Mouse (Mus musculus): Measurements from ENCODE around the gene Ppp1r3f. TPM values are rescaled to one million over a fixed set of nuclear protein-coding genes. Genes with fewer than 3 reads are reported as not detected.

Gene Ppp1r3f
- polyA plus RNA-seq, 1 experiment from 2014 or later, result 1.4 TPM

DNA sequence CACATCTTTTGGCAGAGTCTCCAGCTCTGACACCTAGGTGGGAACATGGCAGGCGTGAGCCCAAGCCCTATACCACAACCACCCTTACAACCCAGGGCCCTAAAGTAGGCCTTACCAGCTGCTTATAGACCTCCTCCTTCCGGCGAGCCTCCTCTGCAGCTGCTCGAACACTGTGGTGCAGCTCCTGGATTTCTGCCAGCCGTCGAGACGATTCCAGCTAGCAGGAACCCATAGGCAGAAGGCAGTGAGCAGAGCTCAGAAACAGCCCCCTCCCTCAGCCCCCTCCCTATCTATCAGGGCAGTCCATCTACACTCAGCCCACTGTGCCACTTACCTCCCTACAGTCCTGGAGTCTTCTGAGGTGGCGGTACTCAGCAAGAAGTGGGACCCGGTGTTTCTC is 21.3 kb upstream of the Ppp1r3f start:
- ATAC-seq (replicated peaks; ENCODE audit: low FRiP score), result no peak
- Histone ChIP-seq H3K4me1 (replicated peaks; ENCODE audit: control insufficient read depth, insufficient read depth, low read length) (no peaks in the 10 kb centered on the region), H3K9ac (ENCODE audit: low read depth, low read length) (no peak overlapping the region), H3K4me2 (no peak overlapping the region), H3K9me3 (ENCODE audit: control insufficient read depth, low read length) (no peaks in the 10 kb centered on the region), H3K36me3 (ENCODE audit: control insufficient read depth, insufficient read depth, low read length) (peaks cover 4% of the 10 kb centered on the region; the same call in 1 of the 2 replicates), H3K4me3 (ENCODE audit: low read depth, low read length) (no peak overlapping the region), H3K27ac (ENCODE audit: low read depth, low read length) (no peak overlapping the region), H3K27me3 (replicated peaks; ENCODE audit: control insufficient read depth, insufficient read depth, low read length) (no peaks in the 10 kb centered on the region)
- WGBS, result 84% methylated on average over 9 of the region's 9 CpGs
- no peak for DNase-seq (ENCODE audit: low spot score)

- Histone ChIP-seq H3K27me3 (replicated peaks; ENCODE audit: control insufficient read depth, insufficient read depth, low read length) (no peaks in the 10 kb centered on the region), H3K9me3 (ENCODE audit: control insufficient read depth, low read length) (no peaks in the 10 kb centered on the region), H3K27ac (ENCODE audit: low read depth, low read length) (no peak overlapping the region), H3K4me3 (ENCODE audit: low read depth, low read length) (no peak overlapping the region), H3K36me3 (ENCODE audit: control insufficient read depth, insufficient read depth, low read length) (no peaks in the 10 kb centered on the region), H3K4me2 (no peak overlapping the region), H3K4me1 (replicated peaks; ENCODE audit: control insufficient read depth, insufficient read depth, low read length) (no peaks in the 10 kb centered on the region), H3K9ac (ENCODE audit: low read depth, low read length) (no peak overlapping the region)
- WGBS, result 82% methylated on average over 5 of the region's 5 CpGs
- ATAC-seq (replicated peaks; ENCODE audit: low FRiP score) (no peak), DNase-seq (ENCODE audit: low spot score) (no peak)
Measured at GRCm38 (mm10) chrX:7586356-7586755, 12.3 kb upstream of the Ppp1r3f start.

GRCm38 (mm10) chrX:7583881-7584280 is 9.8 kb upstream of the Ppp1r3f start:
- H3K27ac ChIP-seq (ENCODE audit: low read depth, low read length), result no peak overlapping the region
- ATAC-seq (replicated peaks; ENCODE audit: low FRiP score) (no peak), DNase-seq (ENCODE audit: low spot score) (no peak)
- H3K4me3 ChIP-seq (ENCODE audit: low read depth, low read length), result no peak overlapping the region
- no peak overlapping the region for H3K9ac ChIP-seq (ENCODE audit: low read depth, low read length)
- H3K27me3 ChIP-seq (replicated peaks; ENCODE audit: control insufficient read depth, insufficient read depth, low read length), result no peaks in the 10 kb centered on the region
- no peak overlapping the region for H3K4me2 ChIP-seq
- no peaks in the 10 kb centered on the region for H3K4me1 ChIP-seq (replicated peaks; ENCODE audit: control insufficient read depth, insufficient read depth, low read length)
- WGBS, result 93% methylated on average over 11 of the region's 11 CpGs
- no peaks in the 10 kb centered on the region for H3K9me3 ChIP-seq (ENCODE audit: control insufficient read depth, low read length)
- H3K36me3 ChIP-seq (ENCODE audit: control insufficient read depth, insufficient read depth, low read length), result no peaks in the 10 kb centered on the region

DNA sequence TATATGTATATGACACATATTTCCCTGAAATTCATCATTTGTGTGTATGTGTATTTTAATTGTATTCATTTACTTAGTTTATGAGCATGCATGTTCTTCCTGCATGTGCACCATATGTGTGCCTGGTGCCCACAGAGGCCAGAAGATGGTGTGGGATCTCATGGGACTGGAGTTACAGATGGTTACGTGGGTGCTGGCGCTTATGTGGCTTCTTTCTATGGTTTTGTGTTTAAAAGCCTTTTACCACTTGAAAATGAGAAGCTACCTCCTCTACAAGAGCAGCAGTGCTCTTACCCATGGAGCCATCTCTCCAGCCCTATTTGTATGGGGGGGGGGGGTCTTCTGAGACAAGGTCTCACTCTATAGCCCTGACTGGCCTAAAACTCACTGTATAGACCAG is 7.1 kb upstream of the Ppp1r3f start:
- no peaks in the 10 kb centered on the region for H3K4me1 ChIP-seq (replicated peaks; ENCODE audit: control insufficient read depth, insufficient read depth, low read length)
- no peak overlapping the region for H3K27ac ChIP-seq (ENCODE audit: low read depth, low read length)
- ATAC-seq (replicated peaks; ENCODE audit: low FRiP score) (no peak), DNase-seq (ENCODE audit: low spot score) (no peak)
- WGBS, result 79% methylated on average over 2 of the region's 2 CpGs
- H3K4me3 ChIP-seq (ENCODE audit: low read depth, low read length), result no peak overlapping the region
- H3K27me3 ChIP-seq (replicated peaks; ENCODE audit: control insufficient read depth, insufficient read depth, low read length), result no peaks in the 10 kb centered on the region
- H3K4me2 ChIP-seq, result no peak overlapping the region
- no peaks in the 10 kb centered on the region for H3K9me3 ChIP-seq (ENCODE audit: control insufficient read depth, low read length)
- H3K36me3 ChIP-seq (ENCODE audit: control insufficient read depth, insufficient read depth, low read length), result no peaks in the 10 kb centered on the region
- H3K9ac ChIP-seq (ENCODE audit: low read depth, low read length), result no peak overlapping the region

DNA sequence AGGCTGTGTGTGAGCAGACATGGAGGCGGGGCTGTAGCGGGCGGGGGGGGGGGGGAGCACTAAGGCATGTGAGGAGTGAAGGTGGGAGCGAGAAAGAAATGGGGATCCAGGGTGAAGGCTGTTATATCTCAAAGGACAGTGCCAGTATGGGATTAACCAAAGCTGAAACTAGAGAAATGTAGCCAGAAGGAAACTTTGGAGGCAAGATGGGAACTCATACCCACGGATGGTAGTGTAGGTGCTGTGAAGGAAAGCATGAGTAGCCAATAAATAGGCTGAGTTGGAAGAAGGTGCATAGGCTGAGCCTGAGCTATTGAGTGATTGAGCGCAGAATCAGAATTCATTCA is 775 bp upstream of the Ppp1r3f start:
- H3K36me3 ChIP-seq (ENCODE audit: control insufficient read depth, insufficient read depth, low read length), result no peaks in the 10 kb centered on the region
- no peak for DNase-seq (ENCODE audit: low spot score)
- H3K4me1 ChIP-seq (replicated peaks; ENCODE audit: control insufficient read depth, insufficient read depth, low read length), result peaks cover 17% of the 10 kb centered on the region
- no peaks in the 10 kb centered on the region for H3K27me3 ChIP-seq (replicated peaks; ENCODE audit: control insufficient read depth, insufficient read depth, low read length)
- ATAC-seq (replicated peaks; ENCODE audit: low FRiP score), result no peak
- 23% methylated on average over 5 of the region's 6 CpGs for WGBS
- peak overlapping the region; percentile 63 for H3K4me2 ChIP-seq
- H3K27ac ChIP-seq (ENCODE audit: low read depth, low read length), result no peak overlapping the region
- no peak overlapping the region; the same call in 1 of the 2 replicates for H3K9ac ChIP-seq (ENCODE audit: low read depth, low read length)
- H3K4me3 ChIP-seq (ENCODE audit: low read depth, low read length), result peak overlapping the region; percentile 69
- no peaks in the 10 kb centered on the region for H3K9me3 ChIP-seq (ENCODE audit: control insufficient read depth, low read length)

- Histone ChIP-seq H3K9me3 (ENCODE audit: control insufficient read depth, low read length) (no peaks in the 10 kb centered on the region), H3K4me1 (replicated peaks; ENCODE audit: control insufficient read depth, insufficient read depth, low read length) (peaks cover 17% of the 10 kb centered on the region), H3K4me3 (ENCODE audit: low read depth, low read length) (peak within 1 kb of the TSS; percentile 69), H3K27me3 (replicated peaks; ENCODE audit: control insufficient read depth, insufficient read depth, low read length) (no peaks in the 10 kb centered on the region), H3K27ac (ENCODE audit: low read depth, low read length) (peak within 1 kb of the TSS; percentile 79), H3K4me2 (peak within 1 kb of the TSS; percentile 82), H3K9ac (ENCODE audit: low read depth, low read length) (peak within 1 kb of the TSS; percentile 77), H3K36me3 (ENCODE audit: control insufficient read depth, insufficient read depth, low read length) (no peaks in the 10 kb centered on the region)
- ATAC-seq (replicated peaks; ENCODE audit: low FRiP score), result peak; percentile 56; the same call in 1 of the 2 replicates
- DNase-seq (ENCODE audit: low spot score), result no peak
- 29% methylated on average over 54 of the region's 72 CpGs for WGBS
Measured at GRCm38 (mm10) chrX:7573176-7574086, 652 bp downstream of the Ppp1r3f start, which contains the start of gene Foxp3. TSS of gene Foxp3 (plus strand) at chrX:7573644.

GRCm38 (mm10) chrX:7572466-7572865 is 1.6 kb downstream of the Ppp1r3f start:
- H3K9ac ChIP-seq (ENCODE audit: low read depth, low read length), result peak overlapping the region; percentile 77; the same call in 1 of the 2 replicates
- ATAC-seq (replicated peaks; ENCODE audit: low FRiP score) (no peak), DNase-seq (ENCODE audit: low spot score) (no peak)
- peak overlapping the region; percentile 82 for H3K4me2 ChIP-seq
- no peak overlapping the region for H3K27ac ChIP-seq (ENCODE audit: low read depth, low read length)
- H3K27me3 ChIP-seq (replicated peaks; ENCODE audit: control insufficient read depth, insufficient read depth, low read length), result no peaks in the 10 kb centered on the region
- H3K9me3 ChIP-seq (ENCODE audit: control insufficient read depth, low read length), result no peaks in the 10 kb centered on the region
- WGBS, result 57% methylated on average over 10 of the region's 10 CpGs
- H3K4me3 ChIP-seq (ENCODE audit: low read depth, low read length), result peak overlapping the region; percentile 69
- no peaks in the 10 kb centered on the region for H3K36me3 ChIP-seq (ENCODE audit: control insufficient read depth, insufficient read depth, low read length)
- H3K4me1 ChIP-seq (replicated peaks; ENCODE audit: control insufficient read depth, insufficient read depth, low read length), result peaks cover 17% of the 10 kb centered on the region

DNA sequence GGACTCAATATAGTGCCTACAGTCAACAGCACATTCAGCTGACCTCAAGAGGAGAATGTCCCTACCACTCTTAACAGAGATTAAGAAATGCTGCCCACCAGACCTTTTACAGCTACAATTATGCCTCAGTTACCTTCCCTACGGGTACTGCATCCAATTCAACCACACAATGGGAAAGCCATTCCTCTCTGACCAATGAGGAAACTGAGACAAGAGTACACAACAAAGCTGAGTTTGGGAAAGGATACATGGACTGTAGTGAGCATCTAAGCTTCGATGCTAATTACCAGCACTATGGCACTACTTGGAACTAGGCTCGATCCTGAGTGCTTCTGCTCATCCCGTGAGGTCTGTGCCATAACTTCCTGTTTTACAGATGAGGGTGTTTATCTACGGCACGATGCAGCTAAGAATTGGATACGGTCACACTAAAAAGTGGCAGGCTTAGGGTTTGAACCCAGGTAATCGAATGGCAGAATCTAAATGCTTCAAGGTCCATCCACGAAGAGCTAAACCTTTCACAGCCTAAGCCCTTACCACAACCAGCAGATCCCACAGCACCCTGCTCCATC is 2.4 kb downstream of the Ppp1r3f start:
- no peaks in the 10 kb centered on the region for H3K27me3 ChIP-seq (replicated peaks; ENCODE audit: control insufficient read depth, insufficient read depth, low read length)
- H3K36me3 ChIP-seq (ENCODE audit: control insufficient read depth, insufficient read depth, low read length), result no peaks in the 10 kb centered on the region
- no peak overlapping the region for H3K4me3 ChIP-seq (ENCODE audit: low read depth, low read length)
- ATAC-seq (replicated peaks; ENCODE audit: low FRiP score) (no peak), DNase-seq (ENCODE audit: low spot score) (no peak)
- H3K4me1 ChIP-seq (replicated peaks; ENCODE audit: control insufficient read depth, insufficient read depth, low read length), result peaks cover 17% of the 10 kb centered on the region
- 76% methylated on average over 9 of the region's 9 CpGs for WGBS
- no peaks in the 10 kb centered on the region for H3K9me3 ChIP-seq (ENCODE audit: control insufficient read depth, low read length)
- peak overlapping the region; percentile 1; the same call in 1 of the 2 replicates for H3K4me2 ChIP-seq
- no peak overlapping the region for H3K9ac ChIP-seq (ENCODE audit: low read depth, low read length)
- no peak overlapping the region for H3K27ac ChIP-seq (ENCODE audit: low read depth, low read length)

Measured in liver, embryonic 11.5 days (tissue).